Mouse (Mus musculus): ENCODE measurements around the gene Luc7l2. TPM values are rescaled to one million over a fixed set of nuclear protein-coding genes. Genes with fewer than 3 reads are reported as not detected.
"Not testable (repeated sequence)": the region's sequence is repeated elsewhere in the genome, so short reads cannot be mapped to it uniquely, and the experiment has no call there.

The Luc7l2 gene
- polyA plus RNA-seq (2015; fragmentation: Nextera tagmentation; extraction: Ambion mirVana): 26.7 and 44.6 TPM in 2 replicates

- DNase-seq (ENCODE audit: low spot score): peak; percentile 98
Measured at GRCm38 (mm10) chr6:38551062-38551988, at the start of gene Luc7l2. Gene Luc7l2 (plus strand): TSS chr6:38551334.

DNA sequence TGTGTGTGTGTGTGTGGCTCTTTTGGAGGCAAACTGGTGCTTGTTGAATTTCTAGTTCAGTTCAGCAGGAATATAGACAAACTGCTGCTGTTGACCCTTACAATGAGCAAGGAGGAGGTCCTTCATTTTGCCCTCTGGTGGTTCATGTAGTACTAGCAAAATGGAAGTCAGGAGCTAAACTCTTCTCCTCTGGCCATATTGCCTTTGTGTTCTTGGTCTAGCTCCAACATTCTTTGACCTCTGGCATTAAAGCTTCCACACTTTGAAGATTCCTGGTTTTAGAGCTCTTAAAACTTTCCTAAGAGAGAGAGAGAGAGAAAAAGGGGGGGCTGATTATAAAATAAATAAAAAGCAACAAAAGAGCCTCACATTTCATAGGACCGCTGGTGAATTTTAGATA lies 39.0 kb upstream of the Luc7l2 start:
- DNase-seq (ENCODE audit: low spot score): no peak

DNA sequence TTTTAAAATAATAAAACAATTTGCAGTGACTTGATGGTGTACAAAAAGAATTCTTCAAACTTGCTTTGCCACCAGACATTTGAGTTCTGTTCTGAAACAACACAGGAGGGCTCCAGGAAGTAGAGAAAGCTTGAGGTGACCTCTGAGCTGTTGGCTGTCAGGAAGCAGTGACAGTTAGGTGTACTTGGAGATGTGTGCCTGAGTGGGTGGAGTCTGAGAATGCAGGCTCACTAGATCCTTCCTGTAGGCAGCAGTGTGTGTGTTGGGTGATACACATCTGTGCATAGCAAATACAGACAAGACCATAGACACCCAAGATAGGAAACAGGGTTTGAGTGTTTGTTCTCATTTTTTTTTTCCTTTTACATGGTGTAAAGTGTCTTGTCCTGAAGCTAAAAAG lies 38.3 kb upstream of the Luc7l2 start:
- DNase-seq (ENCODE audit: low spot score): peak; percentile 76

DNA sequence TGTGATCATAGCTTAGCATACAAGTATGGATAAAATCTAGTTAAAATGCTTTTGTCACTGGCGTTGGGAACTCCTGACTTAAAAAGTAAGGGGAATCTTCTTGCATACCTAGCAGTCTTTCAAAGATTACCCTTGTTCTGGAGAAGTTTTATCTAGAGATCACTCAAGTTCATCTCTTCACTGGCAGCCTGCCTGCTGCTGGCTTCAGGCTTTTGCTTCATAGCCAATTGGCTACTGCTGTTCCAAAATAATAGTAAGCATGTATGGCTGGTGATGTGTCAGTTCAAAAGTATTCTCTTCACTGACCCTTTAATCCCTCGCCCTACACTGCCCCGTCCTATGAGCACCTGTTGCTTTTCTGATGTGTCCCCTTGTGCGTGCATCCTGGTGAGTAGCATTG lies 35.9 kb upstream of the Luc7l2 start:
- no peak for DNase-seq (ENCODE audit: low spot score)

- no peak for DNase-seq (ENCODE audit: low spot score)
Measured at GRCm38 (mm10) chr6:38523851-38524250, 27.3 kb upstream of the Luc7l2 start.

- DNase-seq (ENCODE audit: low spot score): peak; percentile 63
Measured at GRCm38 (mm10) chr6:38531211-38531820, 19.8 kb upstream of the Luc7l2 start.

DNA sequence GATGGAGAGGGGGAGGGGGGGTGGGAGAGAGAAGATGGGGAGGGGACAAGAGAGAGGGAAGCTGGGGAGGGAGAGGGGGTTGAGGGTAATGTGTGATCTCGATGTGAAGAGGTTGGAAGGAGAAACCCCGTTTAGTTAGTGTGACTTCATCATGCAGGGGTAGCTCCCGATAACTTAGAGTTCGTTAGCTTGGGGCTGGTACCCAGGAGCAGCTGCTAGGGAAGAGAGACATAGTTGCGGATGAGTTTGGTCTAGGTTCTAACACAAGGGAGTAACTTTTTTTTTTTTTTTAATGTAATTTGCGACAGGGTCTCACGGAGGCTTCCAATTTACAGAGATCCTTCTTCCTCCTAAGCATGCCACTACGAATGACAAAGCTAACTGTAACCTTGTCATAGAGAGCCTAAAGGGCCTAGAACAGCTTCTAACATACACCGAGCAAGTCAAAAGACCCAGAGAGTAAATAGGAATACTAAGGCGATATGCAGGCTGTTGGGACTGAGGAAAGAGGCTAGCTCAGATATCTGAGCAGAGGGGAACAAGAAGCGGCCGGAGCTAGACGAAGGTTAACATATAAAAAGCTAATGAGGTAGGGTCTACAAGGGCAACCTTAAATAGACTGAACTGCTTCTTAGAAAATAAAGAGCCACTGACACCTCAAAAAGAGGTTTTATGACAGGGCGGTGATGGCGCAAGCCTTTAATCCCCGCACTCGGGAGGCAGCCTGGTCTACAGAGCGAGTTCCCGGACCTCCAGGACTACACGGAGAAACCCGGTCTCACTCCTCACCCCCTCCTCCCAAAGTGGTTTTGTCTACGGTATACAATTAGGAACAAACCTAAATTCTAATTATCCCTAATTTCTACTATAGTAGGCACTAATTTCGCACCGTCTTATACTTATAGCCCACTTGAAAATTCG lies 18.4 kb upstream of the Luc7l2 start:
- peak; percentile 12 for DNase-seq (ENCODE audit: low spot score)

- DNase-seq (ENCODE audit: low spot score): peak; percentile 100
Measured at GRCm38 (mm10) chr6:38533428-38534405, 17.4 kb upstream of the Luc7l2 start, which contains the start of gene Fmc1. Gene Fmc1 (plus strand): TSS chr6:38533502.

DNA sequence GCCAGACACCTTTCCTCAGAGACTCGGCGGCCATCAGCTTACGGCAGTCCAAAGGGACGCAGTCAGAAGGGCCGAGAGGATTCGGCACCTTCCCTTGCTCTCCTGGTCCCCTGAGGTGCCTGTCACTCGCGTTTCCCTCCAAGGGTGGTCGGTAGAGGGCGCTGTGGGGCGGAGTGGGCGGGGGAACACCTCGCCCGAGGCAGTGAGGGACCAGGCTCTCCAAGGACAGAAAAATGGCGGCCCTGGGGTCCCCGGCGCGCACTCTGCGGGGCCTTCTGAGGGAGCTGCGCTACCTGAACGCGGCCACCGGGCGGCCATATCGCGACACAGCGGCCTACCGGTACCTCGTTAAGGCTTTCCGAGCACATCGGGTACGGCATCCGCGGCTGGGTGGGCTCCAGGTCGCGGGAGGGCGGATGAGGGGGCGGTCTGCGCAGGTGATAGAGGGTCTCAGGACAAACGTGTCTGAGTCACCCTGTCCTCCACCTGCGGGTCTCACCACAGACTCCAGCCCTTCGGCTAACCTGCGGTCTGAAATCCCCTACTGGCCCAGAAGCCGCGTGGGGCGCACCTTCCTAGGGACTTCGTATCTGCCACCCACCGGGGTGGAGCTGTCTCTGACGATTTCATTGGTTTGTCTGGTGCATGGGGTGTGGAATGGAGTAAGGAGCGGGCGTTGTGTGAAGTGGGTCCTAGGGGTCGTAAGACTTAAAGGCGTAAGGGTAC lies 16.3 kb upstream of the Luc7l2 start:
- DNase-seq (ENCODE audit: low spot score): peak; percentile 96

GRCm38 (mm10) chr6:38535366-38535690 lies 15.8 kb upstream of the Luc7l2 start:
- no peak for DNase-seq (ENCODE audit: low spot score)

DNA sequence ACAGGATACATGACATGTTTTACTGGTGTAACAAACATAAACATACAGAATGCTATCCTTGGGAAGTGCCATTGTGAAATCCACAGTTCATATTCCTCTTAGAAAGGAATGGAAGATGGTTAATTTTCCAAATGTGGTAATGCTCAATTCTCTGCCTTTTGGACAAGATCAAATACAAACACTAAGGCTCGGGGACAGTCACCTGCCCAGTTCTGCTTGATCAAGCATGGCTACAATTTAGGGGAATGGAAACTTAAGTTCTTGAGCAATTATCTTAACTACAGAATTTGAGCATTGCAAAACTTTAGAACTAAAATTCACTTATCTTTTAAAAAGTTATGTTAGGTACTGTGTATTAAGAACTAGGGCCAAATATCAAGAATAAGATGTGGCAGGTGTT lies 15.3 kb upstream of the Luc7l2 start:
- no peak for DNase-seq (ENCODE audit: low spot score)

GRCm38 (mm10) chr6:38544141-38544540 lies 7.0 kb upstream of the Luc7l2 start:
- DNase-seq (ENCODE audit: low spot score): not testable (repeated sequence)

- DNase-seq (ENCODE audit: low spot score): not testable (repeated sequence)
Measured at GRCm38 (mm10) chr6:38547005-38547404, 4.1 kb upstream of the Luc7l2 start.

GRCm38 (mm10) chr6:38547707-38548106 lies 3.4 kb upstream of the Luc7l2 start:
- DNase-seq (ENCODE audit: low spot score): no peak

DNA sequence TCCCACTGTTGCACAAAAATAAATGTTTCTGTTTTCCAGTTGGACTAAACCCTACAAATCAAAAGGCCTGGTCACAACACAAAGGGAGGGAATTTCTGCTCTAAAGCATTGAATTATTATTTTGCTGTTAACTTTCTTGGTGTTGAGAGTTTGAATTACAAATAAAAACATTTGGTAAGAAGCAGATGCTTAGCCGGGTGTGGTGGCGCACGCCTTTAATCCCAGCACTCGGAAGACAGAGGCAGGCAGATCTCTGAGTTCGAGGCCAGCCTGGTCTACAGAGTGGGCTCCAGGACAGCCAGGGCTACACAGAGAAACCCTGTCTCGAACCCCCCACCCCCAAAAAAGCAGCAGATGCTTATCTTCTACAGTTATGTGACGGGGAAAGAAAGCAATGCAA lies 2.5 kb upstream of the Luc7l2 start:
- DNase-seq (ENCODE audit: low spot score): not testable (repeated sequence)

DNA sequence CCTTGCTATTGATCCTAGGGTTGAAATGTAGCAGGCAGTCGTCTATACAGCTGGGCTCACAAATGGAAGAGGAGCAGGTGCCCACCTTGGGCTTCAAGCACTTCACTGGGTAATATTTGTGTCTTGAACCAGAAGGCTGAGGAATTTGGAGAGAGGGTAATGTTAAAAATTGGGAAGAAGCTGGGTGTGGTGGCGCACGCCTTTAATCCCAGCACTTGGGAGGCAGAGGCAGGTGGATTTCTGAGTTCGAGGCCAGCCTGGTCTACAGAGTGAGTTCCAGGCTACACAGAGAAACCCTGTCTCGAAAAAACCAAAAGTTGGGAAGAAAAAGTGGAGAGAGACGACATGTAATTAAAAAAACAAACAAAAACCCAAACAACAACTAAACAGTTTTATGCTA lies 1.3 kb upstream of the Luc7l2 start:
- DNase-seq (ENCODE audit: low spot score): not testable (repeated sequence)

- no peak for DNase-seq (ENCODE audit: low spot score)
Measured at GRCm38 (mm10) chr6:38550250-38551061, 678 bp upstream of the Luc7l2 start.

GRCm38 (mm10) chr6:38551989-38552635 lies 978 bp downstream of the Luc7l2 start:
- DNase-seq (ENCODE audit: low spot score): peak; percentile 97
